Mouse (Mus musculus) stomach, embryonic 14.5 days (tissue): Measurements from ENCODE around the gene Foxc1. TPM values are rescaled to one million over a fixed set of nuclear protein-coding genes. Genes with fewer than 3 reads are reported as not detected.

ENCODE experiments used
- ATAC-seq: fragments of 200-750 bp; cut with Nextera tagmentation; 2 replicates; pipeline ENCODE4 v1.8.0; 2017; ENCODE audit warnings: low read depth, moderate TSS enrichment; ENCODE audit not compliant: insufficient number of reproducible peaks, insufficient read depth, low FRiP score
- H3K27ac ChIP-seq: fragments of 300-500 bp; sonication (generic); 2 replicates; pipeline ENCODE4 v1.5.1; 2014; ENCODE audit warnings: mild to moderate bottlenecking, low read length, moderate library complexity, mixed read lengths
- H3K27me3 ChIP-seq: fragments of 300-500 bp; sonication (generic); 2 replicates; pipeline ENCODE4 v1.6.1; 2014; ENCODE audit warnings: low read length, control low read depth, mixed read lengths; ENCODE audit not compliant: control insufficient read depth, insufficient read depth
- H3K36me3 ChIP-seq: fragments of 300-500 bp; sonication (generic); 2 replicates; pipeline ENCODE4 v1.6.1; 2014; ENCODE audit warnings: mild to moderate bottlenecking, control low read depth, low read length, moderate library complexity, mixed read lengths; ENCODE audit not compliant: control insufficient read depth, insufficient read depth
- H3K4me1 ChIP-seq: fragments of 300-500 bp; sonication (generic); 2 replicates; pipeline ENCODE4 v1.6.1; 2014; ENCODE audit warnings: low read length, control low read depth, mixed read lengths; ENCODE audit not compliant: control insufficient read depth, insufficient read depth
- H3K4me2 ChIP-seq: fragments of 300-500 bp; sonication (generic); replicated peaks from 2 replicates; pipeline ENCODE4 v1.6.1; 2014; ENCODE audit warnings: low read depth, low read length, control low read depth
- H3K4me3 ChIP-seq: fragments of 300-500 bp; sonication (generic); 2 replicates; pipeline ENCODE4 v1.5.1; 2014; ENCODE audit warnings: low read depth, low read length, control low read depth
- H3K9ac ChIP-seq: fragments of 300-500 bp; sonication (generic); replicated peaks from 2 replicates; pipeline ENCODE4 v1.6.1; 2014; ENCODE audit warnings: low read depth, mild to moderate bottlenecking, control low read depth, low read length, moderate library complexity, mixed read lengths
- H3K9me3 ChIP-seq: fragments of 300-500 bp; sonication (generic); 2 replicates; pipeline ENCODE4 v1.6.1; 2016; ENCODE audit warnings: low read depth, low read length, control low read depth; ENCODE audit not compliant: control insufficient read depth
- WGBS: fragments of 180-500 bp; shearing (Covaris S2); extraction: QIAGEN DNeasy Blood & Tissue Kit; methylation state at CpG from one replicate; pipeline ENCODE4 v1.1.7; 2014; 5-methylcytosine and 5-hydroxymethylcytosine counted together
- polyA plus RNA-seq: library from polyadenylated mRNA; unstranded; fragments of >200 nt; fragmentation: Nextera tagmentation; extraction: Ambion mirVana; gene quantifications from 2 replicates; pipeline ENCODE4 v1.2.1, GENCODE M21; 2014

Gene Foxc1
- polyA plus RNA-seq, 1 experiment from 2014 or later: 0.33 TPM

DNA sequence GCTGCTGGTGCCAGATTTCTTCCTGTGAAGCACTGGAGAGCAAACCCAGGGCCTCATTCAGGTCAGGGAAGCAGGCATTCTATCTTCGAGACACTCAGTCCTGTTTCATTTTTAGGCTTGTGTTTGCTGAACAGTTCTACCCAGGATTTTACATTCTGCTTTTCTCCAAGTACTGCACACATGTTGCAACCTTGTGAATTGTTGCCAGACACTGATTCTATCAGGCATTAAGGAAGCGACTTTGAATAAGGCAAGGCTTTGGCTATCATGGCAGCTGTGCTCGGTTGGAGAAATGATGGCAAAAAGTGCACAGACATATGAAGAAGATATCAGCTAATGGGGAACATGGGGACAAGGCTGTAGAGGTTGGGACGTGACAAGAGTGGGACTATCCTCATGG lies 22.0 kb downstream of the Foxc1 start:
- Histone ChIP-seq H3K4me2 (no peak overlapping the region), H3K27me3 (0 out of 2 replicates have a peak, but pooled peaks cover 2% of the 10 kb centered on the region), H3K4me3 (no peak overlapping the region), H3K27ac (no peak overlapping the region), H3K9me3 (no peaks in the 10 kb centered on the region), H3K9ac (no peak overlapping the region), H3K4me1 (no peaks in the 10 kb centered on the region), H3K36me3 (no peaks in the 10 kb centered on the region)
- WGBS: 85% methylated on average over 4 of the region's 4 CpGs
- no peak for ATAC-seq

DNA sequence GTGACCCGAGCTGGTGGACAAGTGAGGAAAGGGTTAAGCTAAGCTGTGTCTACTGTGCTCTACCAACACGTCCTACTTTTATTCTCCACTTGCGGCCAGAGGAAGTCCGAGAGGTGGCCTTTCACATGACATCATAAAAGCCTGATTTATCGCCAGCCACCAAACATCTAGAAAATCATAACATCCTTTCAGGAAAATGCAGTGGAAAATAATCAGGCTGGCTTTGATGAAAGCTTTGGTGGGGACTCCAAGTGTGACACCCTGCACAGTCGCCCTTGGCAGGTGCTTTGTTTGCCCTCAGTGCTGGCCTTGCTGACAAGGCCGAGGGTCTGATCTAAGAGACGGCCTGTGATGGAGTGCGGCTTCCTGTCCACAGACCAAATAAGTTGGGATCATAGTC lies 23.9 kb downstream of the Foxc1 start:
- H3K9ac ChIP-seq: no peak overlapping the region
- 46% methylated on average over 9 of the region's 9 CpGs for WGBS
- H3K9me3 ChIP-seq: no peaks in the 10 kb centered on the region
- H3K4me1 ChIP-seq: no peaks in the 10 kb centered on the region
- no peak overlapping the region for H3K4me2 ChIP-seq
- H3K27ac ChIP-seq: no peak overlapping the region
- no peak overlapping the region for H3K4me3 ChIP-seq
- no peaks in the 10 kb centered on the region for H3K36me3 ChIP-seq
- ATAC-seq: no peak
- no peaks in the 10 kb centered on the region for H3K27me3 ChIP-seq

DNA sequence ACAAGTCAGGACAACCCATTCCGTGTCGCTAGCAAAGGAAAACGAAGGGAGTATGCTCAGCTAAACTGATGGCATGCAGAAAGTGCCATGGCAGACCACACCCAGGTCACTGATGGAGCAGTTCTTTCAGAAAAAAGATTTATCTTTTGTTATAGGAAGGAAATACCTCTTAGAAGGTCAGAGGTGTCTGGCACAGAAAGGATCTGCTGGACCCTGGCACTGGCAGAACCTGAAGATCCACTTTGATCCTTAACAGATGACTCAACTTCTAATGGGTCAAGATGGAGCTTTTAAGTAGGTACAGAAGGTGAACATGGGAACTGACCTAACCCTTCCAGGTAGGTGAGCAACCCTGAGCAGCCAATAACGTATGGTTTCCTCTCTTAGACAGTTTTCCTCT lies 29.4 kb downstream of the Foxc1 start:
- H3K36me3 ChIP-seq: no peaks in the 10 kb centered on the region
- no peaks in the 10 kb centered on the region for H3K27me3 ChIP-seq
- H3K4me1 ChIP-seq: no peaks in the 10 kb centered on the region
- WGBS: 64% methylated on average over 4 of the region's 4 CpGs
- H3K4me3 ChIP-seq: no peak overlapping the region
- no peak overlapping the region for H3K4me2 ChIP-seq
- no peaks in the 10 kb centered on the region for H3K9me3 ChIP-seq
- no peak for ATAC-seq
- H3K27ac ChIP-seq: no peak overlapping the region
- H3K9ac ChIP-seq: no peak overlapping the region

DNA sequence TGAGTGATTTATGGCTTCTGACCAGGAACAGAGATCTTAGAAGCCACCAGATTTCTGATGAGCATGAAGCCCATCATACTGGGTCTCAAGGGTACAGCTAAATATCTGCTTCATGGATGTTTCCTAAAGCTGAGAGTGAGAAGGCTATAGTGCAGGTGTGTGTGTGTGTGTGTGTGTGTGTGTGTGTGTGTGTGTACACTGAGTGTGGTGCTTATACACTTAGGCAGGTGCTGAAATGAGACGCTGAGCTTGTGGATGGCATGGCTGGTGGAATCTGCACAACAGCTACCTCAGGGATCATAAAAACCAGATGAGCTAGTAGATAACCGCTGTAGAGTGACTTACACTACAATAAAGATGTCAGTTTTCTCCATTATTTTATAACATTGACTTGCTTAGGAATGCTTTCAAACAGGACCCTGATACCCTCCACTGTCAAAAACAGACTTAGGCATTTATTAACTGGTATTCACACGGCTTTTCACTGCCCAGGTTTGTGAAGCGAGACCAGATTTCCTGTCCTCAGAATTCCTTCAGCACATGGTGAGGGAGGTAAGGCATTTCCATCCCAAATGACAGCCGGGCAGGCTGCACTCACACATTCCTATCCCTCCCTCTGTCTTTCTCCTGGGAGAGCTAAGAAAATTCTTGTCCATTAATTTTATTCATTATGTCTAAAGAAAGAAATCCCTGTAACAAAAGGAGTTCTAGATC lies 43.0 kb downstream of the Foxc1 start:
- no peak overlapping the region for H3K9ac ChIP-seq
- no peak for ATAC-seq
- WGBS: 38% methylated on average over 5 of the region's 5 CpGs
- H3K4me3 ChIP-seq: no peak overlapping the region
- 0 out of 2 replicates have a peak, but pooled peaks cover 4% of the 10 kb centered on the region for H3K27me3 ChIP-seq
- H3K36me3 ChIP-seq: no peaks in the 10 kb centered on the region
- no peaks in the 10 kb centered on the region for H3K9me3 ChIP-seq
- H3K4me2 ChIP-seq: no peak overlapping the region
- H3K4me1 ChIP-seq: no peaks in the 10 kb centered on the region
- no peak overlapping the region for H3K27ac ChIP-seq

DNA sequence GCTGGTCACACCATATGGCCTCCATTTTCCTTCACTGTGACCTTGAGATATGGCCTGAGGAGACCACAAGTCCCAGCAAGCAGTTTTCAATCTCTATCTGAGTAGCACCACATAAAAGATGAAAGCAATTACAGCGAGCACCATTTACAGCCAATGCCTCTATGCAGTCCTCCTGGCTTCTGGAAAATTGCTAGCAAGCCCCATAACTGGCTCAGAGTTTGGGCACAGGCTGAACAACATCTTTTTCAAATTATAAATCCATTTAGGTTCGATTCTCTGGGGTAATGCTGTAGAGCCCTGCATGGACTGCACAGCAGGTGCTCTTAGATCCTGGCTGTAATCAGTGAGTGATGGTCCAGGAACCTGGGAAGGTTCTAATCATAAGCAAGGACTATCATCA lies 47.1 kb downstream of the Foxc1 start:
- Histone ChIP-seq H3K9me3 (no peaks in the 10 kb centered on the region), H3K4me1 (no peaks in the 10 kb centered on the region), H3K9ac (no peak overlapping the region), H3K4me3 (no peak overlapping the region), H3K36me3 (no peaks in the 10 kb centered on the region), H3K27ac (no peak overlapping the region), H3K4me2 (no peak overlapping the region), H3K27me3 (0 out of 2 replicates have a peak, but pooled peaks cover 6% of the 10 kb centered on the region)
- no peak for ATAC-seq
- 46% methylated on average over 2 of the region's 2 CpGs for WGBS

DNA sequence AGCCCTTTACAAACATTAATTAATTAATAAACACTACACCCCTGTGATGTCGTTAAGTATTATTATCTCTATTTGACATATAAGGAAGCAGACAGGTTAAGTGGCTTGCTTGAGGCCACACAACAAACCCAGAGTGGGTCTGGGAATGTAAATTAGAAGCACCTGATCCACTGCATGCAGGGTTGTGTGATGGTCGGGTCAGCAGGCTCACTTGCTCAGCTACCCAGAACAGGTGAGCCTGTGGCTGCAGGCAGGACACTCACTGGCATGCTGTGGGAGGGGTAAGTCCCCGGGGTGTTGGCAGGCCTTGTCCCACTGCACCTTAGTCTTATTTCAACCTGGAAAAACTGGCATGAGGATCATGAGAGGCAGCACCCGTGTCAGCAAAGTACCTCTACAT lies 47.6 kb downstream of the Foxc1 start:
- Histone ChIP-seq H3K9ac (no peak overlapping the region), H3K9me3 (no peaks in the 10 kb centered on the region), H3K36me3 (no peaks in the 10 kb centered on the region), H3K4me1 (no peaks in the 10 kb centered on the region), H3K4me3 (no peak overlapping the region), H3K4me2 (no peak overlapping the region), H3K27ac (no peak overlapping the region), H3K27me3 (0 out of 2 replicates have a peak, but pooled peaks cover 6% of the 10 kb centered on the region)
- 70% methylated on average over 4 of the region's 4 CpGs for WGBS
- no peak for ATAC-seq

DNA sequence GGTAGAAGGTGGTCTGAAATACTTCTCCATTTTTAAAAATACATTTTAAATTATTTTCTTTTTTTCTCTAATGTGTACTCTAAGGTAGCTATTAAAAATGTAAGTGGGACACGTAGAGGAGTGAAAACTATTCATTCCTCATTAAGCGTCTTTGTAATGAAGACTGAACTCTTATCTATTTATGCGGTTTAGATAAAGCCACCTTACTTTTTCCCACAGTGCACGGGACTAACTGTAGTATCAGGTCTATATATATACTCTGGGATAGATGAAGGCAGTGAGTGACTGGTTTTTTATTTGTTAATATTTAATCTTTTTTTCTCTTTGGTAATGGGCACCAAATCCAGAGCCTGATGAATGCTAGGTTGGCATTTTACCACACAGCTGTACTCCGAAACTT lies 53.8 kb downstream of the Foxc1 start:
- Histone ChIP-seq H3K27me3 (0 out of 2 replicates have a peak, but pooled peaks cover 7% of the 10 kb centered on the region), H3K27ac (no peak overlapping the region), H3K4me1 (no peaks in the 10 kb centered on the region), H3K9ac (no peak overlapping the region), H3K4me3 (no peak overlapping the region), H3K4me2 (no peak overlapping the region), H3K9me3 (no peaks in the 10 kb centered on the region), H3K36me3 (no peaks in the 10 kb centered on the region)
- no peak for ATAC-seq
- 69% methylated on average over 5 of the region's 5 CpGs for WGBS
